Mouse (Mus musculus): ENCODE results near the gene Erc1.

Gene Erc1

DNA sequence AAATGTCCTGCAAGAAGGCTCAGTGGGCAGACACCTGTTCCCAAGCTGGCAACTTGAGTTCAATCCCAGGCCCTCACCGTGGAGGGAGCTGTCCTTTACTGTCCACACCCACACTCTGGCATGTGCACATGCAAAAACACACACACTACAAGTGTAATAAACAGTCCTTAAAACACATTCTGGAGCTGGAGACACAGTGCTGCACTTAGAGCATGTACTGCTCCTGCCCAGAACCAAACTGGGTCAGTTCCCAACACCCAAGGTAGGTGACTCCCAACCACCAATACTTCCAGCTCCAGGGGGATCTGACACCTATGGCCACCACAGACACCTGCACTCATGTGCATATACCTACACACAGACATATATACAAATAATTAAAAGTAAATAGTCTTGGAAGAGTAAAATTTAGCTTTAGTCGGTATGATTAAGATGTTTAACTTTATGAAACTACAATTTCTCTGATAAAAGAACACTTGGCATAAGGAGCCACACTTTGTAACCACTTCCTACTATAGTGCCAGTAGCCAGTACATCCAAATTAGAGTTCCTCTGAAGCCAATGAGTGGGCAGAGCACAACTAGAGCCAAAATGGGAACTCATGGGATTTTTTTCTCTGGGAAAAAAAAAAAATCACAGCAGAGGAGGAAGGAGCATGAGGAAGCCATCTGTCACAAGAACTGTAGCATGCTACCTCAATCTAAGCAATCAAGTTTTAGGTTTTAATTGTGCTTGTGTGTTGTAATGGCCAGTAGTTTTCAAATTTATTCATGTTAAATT, 39.1 kb downstream of the Erc1 start:
- in situ Hi-C loops (cut with MboI, MseI): no loop called here

DNA sequence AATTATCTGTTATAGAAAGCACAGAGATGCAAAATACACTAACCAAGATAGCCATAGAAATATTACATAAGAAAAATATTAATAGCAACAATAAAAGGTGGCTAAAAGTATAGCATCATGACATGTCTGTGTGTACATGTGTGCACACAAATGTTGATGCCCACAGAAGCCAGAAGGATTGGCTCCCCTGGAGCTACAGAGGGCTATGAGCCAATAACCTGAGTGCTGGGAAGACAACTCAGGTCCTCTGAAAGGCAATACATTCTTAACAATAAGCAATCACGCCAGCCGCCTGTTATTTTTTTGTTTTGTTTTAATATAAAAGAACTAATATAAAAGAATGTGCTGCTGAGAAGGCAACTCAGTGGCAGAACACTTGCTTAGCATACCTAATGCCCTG, 44.7 kb downstream of the Erc1 start:
- in situ Hi-C loops (cut with MboI, MseI): no loop called here

DNA sequence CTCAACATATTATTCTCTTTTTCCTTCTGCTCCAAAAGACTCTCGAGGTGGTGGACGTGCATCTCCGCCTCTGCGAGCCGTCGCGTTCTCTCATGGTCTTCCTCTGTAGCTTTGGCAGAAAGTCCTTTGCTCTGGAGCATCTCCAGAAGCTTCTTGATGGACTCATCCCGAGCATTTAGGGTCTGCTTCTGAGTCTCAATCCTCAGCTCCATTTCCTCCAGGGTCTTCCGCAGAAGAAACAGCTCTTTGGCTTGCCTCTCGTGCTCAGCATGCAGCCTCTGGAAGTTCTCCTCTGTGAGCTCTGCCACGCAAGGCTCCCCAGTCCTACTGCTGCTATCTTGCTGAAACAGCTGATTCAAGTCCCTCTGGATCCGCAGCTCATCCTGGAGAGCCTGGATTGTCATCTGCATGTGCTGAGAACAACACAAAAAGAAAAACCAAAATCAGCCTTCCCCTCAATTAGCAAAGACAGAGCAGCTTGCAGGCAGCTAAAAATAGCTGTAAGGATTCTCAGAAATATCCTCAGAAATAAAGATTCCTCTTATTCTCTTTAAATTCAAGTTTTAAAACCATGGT, 51.0 kb downstream of the Erc1 start:
- in situ Hi-C loops (cut with MboI, MseI): no loop called here

DNA sequence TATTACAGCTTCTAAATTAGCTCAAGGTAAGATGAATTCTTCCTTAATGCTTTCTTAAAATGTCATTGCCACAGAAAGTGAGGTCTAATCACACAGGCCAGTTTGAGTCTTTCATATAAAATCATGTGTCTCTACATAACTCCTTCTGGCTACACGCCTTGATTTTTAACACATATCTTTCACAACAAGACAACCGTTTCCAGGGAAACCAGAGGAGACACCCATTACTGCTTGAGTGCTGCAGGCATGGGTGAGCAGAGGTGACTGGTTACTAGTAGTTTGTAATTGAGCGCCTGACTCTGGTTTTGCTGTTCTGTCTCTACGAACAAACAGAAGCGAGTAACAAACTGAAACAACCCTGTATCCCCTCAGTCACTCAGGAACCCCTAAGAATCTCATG, 51.7 kb downstream of the Erc1 start:
- in situ Hi-C loops (cut with MboI, MseI): no loop called here

DNA sequence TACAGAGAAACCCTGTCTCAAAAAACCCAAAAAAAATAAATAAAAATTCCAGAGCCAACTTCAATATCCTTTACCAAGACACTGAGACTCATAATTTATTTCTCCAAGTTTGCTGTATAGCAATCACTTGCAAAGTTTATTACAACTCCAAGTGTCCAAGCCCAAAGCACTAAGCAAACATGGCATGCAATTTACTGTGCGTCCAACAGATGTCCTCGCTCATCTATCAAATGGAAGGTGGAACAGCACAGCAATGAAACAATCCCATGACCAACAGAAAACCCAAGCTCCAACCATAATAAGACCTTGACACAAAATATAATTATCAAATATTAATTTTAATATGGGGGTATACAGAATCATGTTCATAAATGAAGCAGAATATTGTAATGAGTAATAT, 55.4 kb downstream of the Erc1 start:
- in situ Hi-C loops (cut with MboI, MseI): loop anchor here in 1 of 2 experiments (5.0 kb wide), 1 partner anchor 125 kb away; no protein-coding TSS in a partner anchor

DNA sequence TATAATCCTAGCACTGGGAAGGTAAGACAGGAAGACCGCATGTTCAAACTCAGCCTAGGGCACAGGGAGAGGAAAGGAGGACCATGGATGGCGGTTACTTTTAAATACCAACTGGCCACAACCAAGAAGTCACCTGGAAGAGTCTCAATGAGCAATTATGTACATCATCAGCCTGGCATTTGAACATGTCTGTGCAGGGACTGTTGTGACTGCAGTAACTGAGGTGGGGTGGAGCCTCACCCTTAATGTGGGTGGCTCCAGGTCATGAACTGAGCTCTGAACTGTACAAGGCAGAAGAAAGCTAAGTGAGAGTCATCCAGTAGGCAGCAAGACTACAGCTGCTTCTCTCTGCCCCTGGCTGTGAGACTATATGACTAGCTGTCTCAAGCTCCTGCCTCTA, 65.6 kb downstream of the Erc1 start:
- in situ Hi-C loops (cut with MboI, MseI): no loop called here

DNA sequence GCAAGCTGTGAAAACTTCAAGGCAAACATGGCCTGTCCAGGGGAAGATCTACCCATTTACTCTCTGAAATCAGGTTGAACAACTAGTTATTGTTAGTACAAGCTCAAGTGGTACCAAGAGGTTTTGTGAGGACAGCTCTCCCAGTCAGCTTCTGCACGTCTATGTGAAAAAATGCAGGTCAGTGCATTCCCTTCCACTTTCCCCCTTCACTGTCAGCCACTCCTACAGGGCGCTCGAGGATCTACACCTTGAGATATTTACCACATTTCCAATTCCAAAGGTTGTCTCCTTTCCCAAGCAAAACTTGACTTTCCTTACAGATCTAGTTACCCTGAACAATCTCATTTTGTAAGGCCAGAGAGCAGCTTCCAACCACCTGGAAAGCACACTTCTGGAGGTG, 66.9 kb downstream of the Erc1 start:
- in situ Hi-C loops (cut with MboI, MseI): no loop called here

DNA sequence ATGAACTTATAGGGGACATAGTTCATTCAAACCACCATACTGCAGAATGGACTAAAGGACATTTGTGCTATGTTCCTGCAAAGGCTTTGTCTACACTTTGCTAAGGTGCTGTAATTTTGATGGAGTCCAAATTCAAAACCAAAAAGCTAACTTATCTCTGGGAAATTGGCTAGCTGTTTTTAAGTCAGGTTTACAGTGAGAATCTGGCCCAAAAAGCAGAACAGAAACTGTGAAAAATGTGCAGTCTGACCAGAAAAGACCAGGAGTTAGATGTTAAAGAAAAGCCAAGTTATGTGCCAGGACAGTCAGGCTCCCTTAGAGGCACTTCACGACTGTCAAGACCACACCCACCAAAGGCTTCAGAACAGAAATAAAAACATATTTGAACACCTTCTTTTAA, 79.2 kb downstream of the Erc1 start:
- in situ Hi-C loops (cut with MboI, MseI): no loop called here

DNA sequence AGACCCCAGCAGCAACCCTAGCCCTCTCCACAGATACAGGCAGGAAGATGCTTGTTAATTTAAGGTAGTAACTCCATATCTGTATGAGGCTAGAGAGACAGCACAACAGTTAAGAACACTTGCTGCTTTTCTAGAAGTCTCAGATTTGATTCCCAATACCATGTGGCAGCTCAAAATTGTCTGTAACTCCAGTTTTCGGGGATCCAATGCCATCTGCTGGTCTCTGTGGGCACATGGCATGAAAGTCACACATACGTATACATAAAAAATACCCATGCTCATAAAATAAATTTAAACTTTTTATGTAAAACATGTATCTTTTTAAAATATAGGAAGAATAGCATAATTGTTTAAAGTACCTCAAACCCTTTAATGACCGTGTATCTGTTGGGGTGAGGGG, 83.6 kb downstream of the Erc1 start:
- in situ Hi-C loops (cut with MboI, MseI): loop anchor here in 1 of 2 experiments (5.0 kb wide), 1 partner anchor 282 kb away; no protein-coding TSS in a partner anchor

DNA sequence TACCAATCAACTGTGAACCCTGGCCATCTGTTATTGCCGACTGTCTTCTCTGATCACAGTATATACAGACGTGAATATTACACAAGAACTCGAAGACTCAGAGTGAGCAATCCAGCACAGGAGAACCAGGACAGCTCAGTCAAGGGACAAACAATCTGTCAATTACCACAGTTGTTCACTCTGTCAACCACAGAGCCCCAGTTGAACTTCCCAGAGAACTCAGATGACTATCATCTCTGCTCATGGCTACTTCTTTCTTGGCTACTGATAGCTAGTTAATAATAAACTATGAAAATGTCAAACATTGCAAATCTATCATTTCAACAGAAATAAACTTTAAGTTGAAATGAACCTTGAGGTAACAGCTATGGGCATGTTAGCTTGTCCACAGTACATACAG, 88.1 kb downstream of the Erc1 start:
- in situ Hi-C loops (cut with MboI, MseI): loop anchor here in 1 of 2 experiments (5.0 kb wide), 1 partner anchor 278 kb away; no protein-coding TSS in a partner anchor

DNA sequence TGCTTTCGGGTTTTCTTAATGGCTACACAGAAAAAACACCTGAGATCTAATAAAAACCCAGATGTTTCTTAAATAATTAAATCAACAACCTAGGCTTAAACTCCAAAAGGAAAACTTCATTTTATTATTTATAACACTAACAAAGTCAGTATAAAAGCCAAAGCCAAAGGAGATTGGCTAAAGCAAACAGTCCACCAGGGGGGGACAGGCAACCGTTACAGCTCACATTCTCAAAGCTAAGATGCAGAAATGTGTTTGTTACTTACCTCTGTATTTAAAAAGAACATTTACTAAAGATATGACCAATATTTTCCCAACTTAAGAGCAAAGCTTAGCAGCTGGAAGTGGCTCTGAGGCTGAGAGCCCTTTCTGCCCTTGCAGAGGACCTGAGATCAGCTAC, 89.5 kb downstream of the Erc1 start:
- in situ Hi-C loops (cut with MboI, MseI): no loop called here

DNA sequence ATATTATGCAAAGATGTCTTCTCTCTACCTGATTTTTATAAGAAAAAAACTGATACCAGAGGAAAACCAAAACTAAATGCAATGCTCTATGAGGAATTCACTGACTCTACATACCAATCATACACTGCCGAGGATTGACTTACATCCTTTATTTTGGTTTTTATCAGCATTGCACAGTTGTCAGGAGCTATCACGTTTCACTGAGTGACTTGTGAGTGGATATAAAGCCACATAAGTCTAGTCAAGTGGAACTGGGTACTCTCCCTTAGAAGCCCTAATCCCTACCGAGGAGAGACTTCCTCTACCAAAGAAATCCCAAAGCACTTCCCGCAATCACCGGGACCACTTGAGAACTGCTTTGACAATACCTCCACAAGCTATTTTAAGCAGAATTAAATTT, 90.2 kb downstream of the Erc1 start:
- in situ Hi-C loops (cut with MboI, MseI): no loop called here

DNA sequence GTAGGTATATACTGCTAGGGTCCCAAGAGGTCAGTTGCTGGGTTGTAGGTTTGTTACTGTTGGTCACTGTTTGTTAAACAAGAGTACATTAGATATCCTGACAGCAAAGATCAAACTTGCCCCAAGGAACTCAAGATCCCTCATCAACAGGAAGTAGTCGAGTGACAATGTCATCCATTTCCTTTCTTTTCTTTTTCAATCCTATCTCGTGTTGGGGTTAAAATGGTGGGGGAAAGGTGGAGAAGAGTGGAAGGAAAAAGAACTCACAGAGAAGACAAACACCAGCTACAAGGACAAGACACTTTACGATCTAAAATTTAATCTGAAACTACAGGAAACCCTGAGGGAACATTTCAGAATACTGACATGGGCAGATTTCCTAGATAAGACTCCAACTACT, 92.1 kb downstream of the Erc1 start:
- in situ Hi-C loops (cut with MboI, MseI): no loop called here

DNA sequence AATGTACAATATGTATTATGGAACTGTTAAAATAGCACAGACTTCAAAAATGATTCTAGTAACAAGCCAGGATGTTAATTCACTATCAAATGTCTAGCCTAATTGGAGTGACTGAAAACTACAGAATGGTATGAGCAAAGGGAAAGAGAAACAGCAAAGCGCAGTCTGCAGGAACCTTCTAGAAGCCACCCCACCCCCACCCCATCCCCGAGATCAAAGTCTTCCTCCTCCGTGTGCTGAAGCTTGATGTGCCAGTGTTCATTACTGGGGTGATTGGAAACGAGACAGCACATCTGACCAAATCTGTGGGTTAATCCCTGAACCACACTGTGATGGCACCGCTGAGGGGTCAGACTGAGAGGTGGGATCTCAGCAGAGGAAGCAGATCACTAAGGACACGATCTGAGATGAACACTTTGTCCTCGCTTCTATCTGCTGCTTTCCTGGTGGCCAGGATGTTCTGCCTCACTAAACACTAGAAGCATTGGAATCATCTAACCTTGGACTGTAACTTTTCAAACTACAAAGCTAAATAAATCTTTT, 98.8 kb downstream of the Erc1 start:
- in situ Hi-C loops (cut with MboI, MseI): no loop called here

DNA sequence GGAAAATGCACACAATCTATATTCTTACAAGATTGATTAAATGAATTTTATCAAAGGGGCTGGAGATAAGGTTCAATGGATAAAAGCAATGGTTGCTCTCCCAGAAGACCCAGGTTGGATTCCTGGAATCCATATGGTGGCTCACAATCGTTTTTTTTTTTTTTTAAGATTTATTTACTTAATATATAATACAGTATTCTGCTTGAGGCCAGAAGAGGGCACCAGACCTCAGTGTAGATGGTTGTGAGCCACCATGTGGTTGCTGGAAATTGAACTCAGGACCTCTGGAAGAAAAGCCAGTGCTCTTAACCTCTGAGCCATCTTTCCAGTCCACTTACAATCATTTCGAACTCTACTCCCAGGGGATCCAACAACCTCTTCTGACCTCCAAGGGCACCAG, 106.1 kb downstream of the Erc1 start:
- in situ Hi-C loops (cut with MboI, MseI): no loop called here

DNA sequence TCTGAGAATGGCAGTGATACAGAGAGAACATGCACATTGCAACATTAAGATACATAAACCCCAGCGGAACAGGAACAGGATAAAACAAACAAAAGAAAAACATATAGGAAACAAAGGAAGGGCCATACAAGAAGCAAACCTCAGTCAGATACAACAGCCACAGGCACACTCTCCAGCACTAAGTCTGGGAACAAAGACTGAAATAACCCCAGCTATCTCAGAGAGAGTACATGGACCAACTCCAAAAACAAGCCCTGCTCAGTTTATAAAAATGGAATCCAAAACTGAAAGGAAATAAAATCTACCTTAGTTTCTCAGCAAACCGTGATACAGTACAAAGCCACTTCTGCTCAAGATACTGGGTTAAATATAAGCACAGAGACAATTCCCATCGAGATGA, 107.4 kb downstream of the Erc1 start:
- in situ Hi-C loops (cut with MboI, MseI): no loop called here

DNA sequence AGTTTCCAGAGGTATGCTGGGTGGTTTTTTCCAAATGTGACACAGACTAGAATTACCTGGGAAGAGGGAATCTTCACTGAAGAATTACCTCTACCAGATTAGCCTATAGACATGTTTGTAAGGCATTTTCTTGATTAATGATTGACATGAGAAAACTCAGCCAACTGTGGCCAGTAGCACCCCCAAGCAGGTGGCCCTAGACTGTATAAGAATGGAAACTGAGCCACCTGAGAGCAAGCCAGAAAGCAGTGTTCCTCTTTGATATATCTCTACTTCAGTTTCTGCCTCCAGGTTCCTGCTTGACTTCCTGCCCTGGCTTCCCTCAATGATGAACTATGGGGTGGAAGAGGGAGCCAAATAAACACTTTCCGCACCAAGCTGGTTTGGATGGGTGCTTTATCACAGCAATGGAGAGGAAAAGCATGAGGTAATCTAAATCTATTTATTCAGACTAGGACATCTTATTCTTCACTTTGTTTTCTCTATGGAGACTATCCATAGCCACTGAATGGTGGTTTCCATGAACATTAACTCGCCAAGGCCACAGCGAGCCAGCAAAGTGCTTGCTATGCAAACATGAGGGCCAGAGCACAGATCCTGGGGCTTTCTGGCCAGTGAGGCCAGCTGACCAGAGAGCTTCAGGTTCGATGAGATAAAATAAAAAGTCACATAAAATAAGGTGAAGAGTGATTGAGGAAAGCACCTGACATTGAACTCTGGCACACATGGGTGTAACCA, 109.2 kb downstream of the Erc1 start:
- in situ Hi-C loops (cut with MboI, MseI): no loop called here

DNA sequence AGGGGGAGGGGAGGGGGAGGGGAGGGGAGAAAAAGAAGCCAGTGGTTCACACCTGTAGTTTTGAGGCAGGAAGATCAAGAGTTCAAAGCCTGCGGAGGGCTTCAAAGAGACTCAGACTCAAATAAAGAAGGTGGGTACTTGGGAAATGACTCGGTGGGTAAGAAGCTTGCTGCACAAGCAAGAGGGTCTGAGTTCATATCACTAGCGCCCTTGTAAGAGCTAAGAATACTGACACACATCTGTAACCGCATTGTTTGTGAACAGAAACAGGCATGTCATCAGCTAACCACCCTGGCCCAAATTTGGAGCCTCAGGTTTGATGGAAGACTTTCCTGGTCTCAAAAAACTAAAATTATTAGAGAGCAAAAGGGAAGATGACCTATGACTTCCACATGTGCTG, 110.3 kb downstream of the Erc1 start:
- in situ Hi-C loops (cut with MboI, MseI): no loop called here

DNA sequence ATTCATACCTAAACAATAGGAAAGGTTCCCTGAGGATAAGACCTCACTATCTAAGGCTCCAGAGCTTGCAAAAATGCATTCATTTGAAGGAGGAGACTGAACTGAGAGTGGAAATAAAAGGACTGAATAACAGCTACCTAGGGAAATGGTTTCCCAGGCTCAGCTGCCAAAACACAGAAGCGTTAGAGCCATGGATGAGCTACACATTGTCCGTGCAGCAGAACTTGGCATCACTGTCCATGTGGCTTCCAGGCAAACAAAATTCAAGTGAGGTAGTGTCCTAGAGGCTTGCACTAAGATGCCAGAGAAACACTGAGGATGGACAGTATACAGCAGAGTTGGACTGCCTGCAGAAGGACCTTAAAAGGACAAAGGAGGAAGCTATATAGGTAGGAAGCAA, 112.0 kb downstream of the Erc1 start:
- in situ Hi-C loops (cut with MboI, MseI): no loop called here

DNA sequence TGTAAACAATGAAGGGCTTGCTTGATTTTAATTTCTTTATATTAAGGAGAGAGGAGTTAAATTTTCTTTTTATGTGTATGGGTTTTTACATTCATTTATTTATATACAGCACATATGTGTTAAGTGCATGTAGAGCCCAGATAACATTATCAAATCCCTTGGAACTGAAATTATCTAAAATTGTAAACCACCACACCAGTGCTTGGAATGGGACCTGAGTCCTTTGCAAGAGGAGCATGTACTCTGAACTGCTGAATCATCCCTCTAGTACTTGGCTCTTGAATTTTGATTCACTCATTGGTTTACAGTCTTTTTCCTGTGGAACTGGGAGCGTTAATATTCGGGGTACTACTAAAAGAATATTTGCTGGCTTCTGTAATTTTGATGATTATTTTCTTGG, 116.8 kb downstream of the Erc1 start:
- in situ Hi-C loops (cut with MboI, MseI): no loop called here

DNA sequence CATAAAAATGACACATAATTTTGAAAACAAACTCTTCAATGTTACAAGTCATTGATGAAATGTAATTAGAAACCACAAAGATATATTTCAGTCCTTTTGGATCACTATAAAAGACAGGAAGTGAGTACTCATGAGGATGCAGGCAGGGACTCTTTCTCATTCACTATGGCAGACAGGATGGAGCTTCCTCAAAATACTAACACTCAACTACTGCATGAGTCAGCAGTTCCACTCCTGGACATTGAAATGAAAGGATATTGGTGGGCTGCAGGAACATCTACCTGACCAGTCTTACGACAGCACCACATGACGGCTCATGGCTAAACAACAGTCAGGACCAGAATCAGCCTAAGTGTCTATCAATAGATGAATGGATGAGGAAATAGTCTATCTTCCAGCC, 132.7 kb downstream of the Erc1 start:
- in situ Hi-C loops (cut with MboI, MseI): no loop called here

DNA sequence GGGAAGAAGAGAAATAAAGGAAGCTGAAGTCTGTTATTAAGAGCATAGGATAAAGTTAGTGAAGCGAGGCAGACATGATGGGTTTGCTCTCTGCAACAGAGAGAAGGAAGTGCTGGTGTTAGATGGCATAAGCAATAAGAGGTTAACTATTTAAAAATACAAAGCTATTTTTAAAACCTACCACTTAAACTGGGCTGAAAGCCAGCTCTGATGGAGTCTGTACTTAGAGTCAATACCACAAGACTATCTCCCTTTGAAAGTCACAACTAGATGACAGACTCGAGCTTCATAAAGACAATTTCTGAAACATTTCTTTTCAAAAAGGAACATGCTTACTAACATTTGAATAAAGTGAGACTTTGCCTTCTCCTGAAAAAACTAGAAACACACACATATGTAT, 134.0 kb downstream of the Erc1 start:
- in situ Hi-C loops (cut with MboI, MseI): no loop called here

DNA sequence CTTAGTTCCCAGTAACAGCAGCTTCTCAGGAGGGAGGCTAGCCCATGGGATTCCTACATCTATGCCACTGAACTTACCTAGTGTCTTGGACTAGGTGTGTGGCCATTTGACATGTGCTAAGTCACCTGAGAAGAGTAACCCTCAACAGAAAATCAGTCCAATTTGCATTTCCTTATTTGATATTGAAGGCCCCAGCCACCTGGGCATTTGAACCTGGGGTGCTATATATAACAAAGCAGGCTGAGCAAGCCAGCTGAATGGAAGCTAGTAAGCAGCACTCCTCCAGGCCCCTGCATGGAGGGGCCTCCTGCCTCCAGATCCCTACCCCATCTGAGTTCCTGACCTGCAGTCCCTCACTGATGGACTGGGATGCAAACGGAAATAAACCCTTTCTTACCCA, 135.5 kb downstream of the Erc1 start:
- in situ Hi-C loops (cut with MboI, MseI): no loop called here

All from T-helper 17 cell (primary cell).